Mouse (Mus musculus): ENCODE results near the gene Grm2.
"Not testable (repeated sequence)": the region's sequence is repeated elsewhere in the genome, so short reads cannot be mapped to it uniquely, and the experiment has no call there.

The Grm2 gene

DNA sequence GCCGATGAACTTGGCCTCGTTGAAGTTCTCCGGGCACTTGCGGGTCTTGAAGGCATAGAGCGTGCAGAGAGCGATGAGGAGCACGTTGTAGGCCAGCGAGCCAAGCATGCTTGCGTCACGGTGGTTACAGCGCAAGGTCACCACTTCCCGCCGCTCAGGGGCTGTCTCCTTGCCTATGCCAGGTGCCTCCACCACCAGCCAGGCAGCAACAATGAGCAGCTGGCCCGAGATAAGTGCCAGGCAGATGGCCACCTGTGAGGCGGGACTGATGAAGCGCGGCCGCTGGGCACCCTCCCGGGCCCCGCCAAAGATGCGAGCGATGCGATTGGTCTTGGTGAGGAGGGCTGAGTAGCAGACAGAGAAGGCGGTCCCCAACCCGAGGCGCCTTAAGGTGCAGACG, 8.7 kb downstream of the Grm2 start:
- DNase-seq: peak; percentile 37 to 45

DNA sequence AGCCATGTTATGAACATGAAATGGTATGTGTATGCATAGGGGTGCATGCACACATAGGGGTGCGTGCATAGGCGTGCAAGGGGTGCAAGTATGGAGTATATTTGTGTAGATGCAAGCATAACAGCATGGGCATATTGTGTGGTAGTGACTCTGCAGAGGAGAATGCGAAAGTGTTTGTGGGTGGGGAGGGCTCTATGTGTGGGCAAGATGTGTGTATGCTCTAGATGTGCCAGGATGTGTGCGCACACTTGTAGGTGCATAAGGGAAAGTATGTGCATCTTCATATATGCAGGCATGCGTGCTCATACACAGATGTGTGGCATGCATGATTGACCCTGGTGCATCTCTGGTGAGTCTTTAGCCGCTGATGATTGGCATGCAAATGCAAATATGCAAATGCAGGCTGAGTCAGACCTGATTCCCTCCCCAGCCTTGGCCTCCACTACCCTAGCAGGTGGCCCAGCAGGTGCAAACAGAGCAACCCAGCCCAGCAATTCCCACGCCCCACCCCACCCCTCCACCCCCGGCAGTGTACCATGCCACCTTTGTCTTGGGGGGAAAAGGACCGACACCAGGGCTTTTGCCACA, 10.1 kb downstream of the Grm2 start:
- no peak for DNase-seq

DNA sequence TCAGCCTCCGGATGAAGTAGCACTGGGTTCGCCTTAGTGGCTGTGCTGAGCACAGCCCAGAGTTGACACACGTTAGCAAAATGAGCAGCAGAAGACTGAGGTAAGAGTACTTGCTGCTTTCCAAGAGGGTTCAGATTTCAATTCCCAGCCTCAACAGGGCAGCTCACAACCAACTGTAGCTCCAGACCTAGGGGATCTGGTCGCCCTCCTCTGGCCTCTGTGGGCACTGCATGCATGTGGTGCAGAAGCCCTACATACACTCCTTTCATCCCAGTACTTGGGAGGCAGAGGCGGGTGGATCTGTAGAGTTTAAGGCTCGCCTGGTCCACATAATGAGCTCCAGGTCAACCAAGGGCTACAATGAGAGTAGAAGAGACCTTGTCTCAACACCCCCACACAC, 12.1 kb downstream of the Grm2 start:
- peak; percentile 33 to 56 for DNase-seq

- DNase-seq: peak; percentile 91 to 92
Observed at GRCm38 (mm10) chr9:106643128-106643527, 12.8 kb downstream of the Grm2 start.

DNA sequence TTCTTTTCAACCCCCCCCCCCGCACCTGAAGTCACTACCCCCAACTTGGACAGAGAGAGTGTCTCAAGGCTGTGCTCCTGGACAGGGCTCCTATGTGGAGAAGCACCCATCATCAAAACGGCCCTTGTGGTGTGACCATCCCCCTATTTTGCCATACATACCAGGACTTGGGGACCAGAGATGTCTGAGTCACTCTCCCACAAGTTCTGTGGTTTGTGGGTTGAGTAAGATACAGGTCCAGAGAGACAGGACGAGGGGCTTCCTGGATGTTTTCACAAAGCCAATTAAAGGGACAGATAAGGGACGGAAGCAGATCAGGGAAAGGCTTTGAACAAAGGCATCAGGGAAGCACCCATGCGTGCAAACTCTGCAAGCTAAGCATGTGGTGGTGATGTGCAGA, 14.5 kb downstream of the Grm2 start:
- no peak for DNase-seq

DNA sequence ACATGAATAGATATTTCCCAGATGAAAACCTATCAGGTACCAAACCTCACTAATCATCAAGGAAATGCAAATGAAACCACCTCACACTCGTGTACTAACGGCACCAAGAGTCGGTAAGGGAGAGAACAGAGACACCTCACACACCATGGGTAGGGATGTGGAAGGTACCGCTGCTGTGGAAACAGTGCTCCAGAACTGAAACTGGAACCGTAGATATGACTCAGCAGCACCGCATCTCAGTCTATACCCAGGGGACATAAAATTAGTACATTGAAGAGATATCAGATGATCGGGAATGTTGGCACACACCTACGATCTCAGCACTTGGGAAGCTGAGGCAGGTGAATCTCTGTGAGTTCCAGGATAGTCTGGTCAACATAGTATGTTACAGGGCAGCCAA, 17.7 kb downstream of the Grm2 start:
- DNase-seq: no peak

- DNase-seq: no peak
Observed at GRCm38 (mm10) chr9:106632185-106632584, 23.7 kb downstream of the Grm2 start.

- not testable (repeated sequence) for DNase-seq
Observed at GRCm38 (mm10) chr9:106627796-106628195, 28.1 kb downstream of the Grm2 start.

- DNase-seq: no peak
Observed at GRCm38 (mm10) chr9:106626282-106626681, 29.6 kb downstream of the Grm2 start, which contains the start of gene Iqcf6. Gene Iqcf6 (plus strand): TSS chr9:106626582.

- no peak for DNase-seq
Observed at GRCm38 (mm10) chr9:106617496-106617895, 38.4 kb downstream of the Grm2 start.

GRCm38 (mm10) chr9:106616306-106616705, 39.6 kb downstream of the Grm2 start:
- peak; percentile 58 to 59 for DNase-seq

DNA sequence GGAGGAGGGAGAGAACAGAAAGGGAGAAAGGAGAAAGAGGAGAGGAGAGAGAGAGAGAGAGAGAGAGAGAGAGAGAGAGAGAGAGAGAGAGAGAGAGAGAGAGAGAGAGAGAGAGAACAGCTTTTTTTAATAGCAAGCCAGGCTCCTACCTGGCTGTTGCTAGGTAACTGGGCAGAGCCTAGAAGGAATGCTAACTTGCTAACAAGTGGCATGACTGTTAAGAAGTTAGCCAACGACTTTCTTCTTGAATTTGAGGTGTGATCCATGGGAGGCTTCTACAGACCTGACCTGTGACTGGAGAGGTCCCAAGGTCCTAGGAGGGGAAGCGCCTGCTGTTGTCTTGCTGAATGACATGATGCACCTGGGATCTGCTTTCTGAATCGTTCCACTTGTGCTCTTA, 41.3 kb downstream of the Grm2 start:
- DNase-seq: no peak

- no peak for DNase-seq
Observed at GRCm38 (mm10) chr9:106613951-106614350, 41.9 kb downstream of the Grm2 start.

- no peak for DNase-seq
Observed at GRCm38 (mm10) chr9:106610727-106611126, 45.2 kb downstream of the Grm2 start.

DNA sequence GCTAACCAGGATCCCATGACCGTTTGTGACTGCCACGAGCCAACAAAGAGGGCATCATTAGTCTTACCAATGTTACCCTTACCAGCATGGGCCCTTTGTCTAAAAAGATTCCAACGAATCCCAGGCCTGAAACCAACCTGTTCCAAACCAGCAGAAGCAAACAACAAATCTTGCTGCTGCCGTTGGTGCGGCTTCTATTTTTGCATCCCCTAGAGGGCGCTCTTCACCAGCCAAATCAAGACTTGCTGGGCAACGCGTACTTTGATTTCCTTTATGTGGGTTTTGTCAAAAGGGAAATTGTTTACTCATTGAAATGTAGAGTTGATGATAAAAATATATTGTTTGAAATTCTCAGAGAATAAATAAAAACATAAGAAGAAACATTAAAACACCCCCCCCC, 55.3 kb downstream of the Grm2 start:
- DNase-seq: peak; percentile 80 to 84

GRCm38 (mm10) chr9:106598466-106598865, 57.4 kb downstream of the Grm2 start:
- DNase-seq: peak in 1 of 2 experiments; percentile 25

GRCm38 (mm10) chr9:106595836-106596235, 60.0 kb downstream of the Grm2 start:
- no peak for DNase-seq

GRCm38 (mm10) chr9:106595402-106595801, 60.5 kb downstream of the Grm2 start:
- not testable (repeated sequence) for DNase-seq
